Mouse (Mus musculus): ENCODE measurements at regions not wholly inside any gene's neighbourhood (a gene's known extent, or its start where the extent isn't known, plus 50 kb on each side); places are given as distances from the start of the nearest gene placed in this dataset.

- no peak overlapping the region for H3K9ac ChIP-seq (replicated peaks)
- H3K27ac ChIP-seq = no peak overlapping the region
- TF ChIP-seq CTCF (IDR thresholded peaks at IDR 0.05; ENCODE audit: low read depth) (no peak), EP300 (IDR thresholded peaks at IDR 0.05; ENCODE audit: low read depth) (no peak)
- no peak overlapping the region for H3K4me2 ChIP-seq (ENCODE audit: low read depth)
- ATAC-seq (ENCODE audit: insufficient read depth) (no peak), DNase-seq (ENCODE audit: low read depth in 3 of 3, low spot score in 3 of 3) (no peak)
- no peak overlapping the region for H3K4me3 ChIP-seq (ENCODE audit: insufficient read depth in 1 of 2, low read depth in 2 of 2, low read length in 2 of 2)
- H3K9me3 ChIP-seq (ENCODE audit: control insufficient read depth, low read length) = no peaks in the 10 kb centered on the region
- no peaks in the 10 kb centered on the region; a peak in 1 of 4 replicates for H3K4me1 ChIP-seq (replicated peaks; ENCODE audit: control insufficient read depth in 2 of 2, insufficient read depth in 2 of 2, low read length in 1 of 2)
- WGBS (ENCODE audit: insufficient replicate concordance) = 41% methylated on average over 2 of the region's 2 CpGs
- H3K27me3 ChIP-seq (ENCODE audit: control insufficient read depth, insufficient read depth, low read length) = no peaks in the 10 kb centered on the region
- H3K36me3 ChIP-seq (replicated peaks; ENCODE audit: control insufficient read depth, insufficient read depth, low read depth) = no peaks in the 10 kb centered on the region
These were observed 114.1 kb upstream of the Nfe2l3 start for GRCm38 (mm10) chr6:51318341-51318740.

- no peaks in the 10 kb centered on the region for H3K27me3 ChIP-seq (ENCODE audit: control insufficient read depth, insufficient read depth, low read length)
- no peaks in the 10 kb centered on the region; a peak in 1 of 4 replicates for H3K4me1 ChIP-seq (replicated peaks; ENCODE audit: control insufficient read depth in 2 of 2, insufficient read depth in 2 of 2, low read length in 1 of 2)
- ATAC-seq (ENCODE audit: insufficient read depth) (no peak), DNase-seq (ENCODE audit: low read depth in 3 of 3, low spot score in 3 of 3) (no peak)
- 65% methylated on average over 1 of the region's 1 CpGs for WGBS (ENCODE audit: insufficient replicate concordance)
- no peaks in the 10 kb centered on the region for H3K9me3 ChIP-seq (ENCODE audit: control insufficient read depth, low read length)
- no peak overlapping the region for H3K4me2 ChIP-seq (ENCODE audit: low read depth)
- H3K27ac ChIP-seq = no peak overlapping the region
- no peak overlapping the region for H3K9ac ChIP-seq (replicated peaks)
- no peak overlapping the region for H3K4me3 ChIP-seq (ENCODE audit: insufficient read depth in 1 of 2, low read depth in 2 of 2, low read length in 2 of 2)
- TF ChIP-seq CTCF (IDR thresholded peaks at IDR 0.05; ENCODE audit: low read depth) (no peak), EP300 (IDR thresholded peaks at IDR 0.05; ENCODE audit: low read depth) (no peak)
- H3K36me3 ChIP-seq (replicated peaks; ENCODE audit: control insufficient read depth, insufficient read depth, low read depth) = no peaks in the 10 kb centered on the region
These were observed 112.5 kb upstream of the Nfe2l3 start for GRCm38 (mm10) chr6:51320019-51320418.

GRCm38 (mm10) chr6:51320676-51321419 lies 111.6 kb upstream of the Nfe2l3 start:
- ATAC-seq (ENCODE audit: insufficient read depth) (no peak), DNase-seq (ENCODE audit: low read depth in 3 of 3, low spot score in 3 of 3) (no peak)
- TF ChIP-seq CTCF (IDR thresholded peaks at IDR 0.05; ENCODE audit: low read depth) (no peak), EP300 (IDR thresholded peaks at IDR 0.05; ENCODE audit: low read depth) (no peak)
- Histone ChIP-seq H3K4me2 (ENCODE audit: low read depth) (no peak overlapping the region), H3K27ac (no peak overlapping the region), H3K9ac (replicated peaks) (no peak overlapping the region), H3K9me3 (ENCODE audit: control insufficient read depth, low read length) (no peaks in the 10 kb centered on the region), H3K36me3 (replicated peaks; ENCODE audit: control insufficient read depth, insufficient read depth, low read depth) (no peaks in the 10 kb centered on the region), H3K4me1 (replicated peaks; ENCODE audit: control insufficient read depth in 2 of 2, insufficient read depth in 2 of 2, low read length in 1 of 2) (no peaks in the 10 kb centered on the region; a peak in 1 of 4 replicates), H3K27me3 (ENCODE audit: control insufficient read depth, insufficient read depth, low read length) (no peaks in the 10 kb centered on the region), H3K4me3 (ENCODE audit: insufficient read depth in 1 of 2, low read depth in 2 of 2, low read length in 2 of 2) (no peak overlapping the region)
- WGBS (ENCODE audit: insufficient replicate concordance) = 45% methylated on average over 8 of the region's 8 CpGs

DNA sequence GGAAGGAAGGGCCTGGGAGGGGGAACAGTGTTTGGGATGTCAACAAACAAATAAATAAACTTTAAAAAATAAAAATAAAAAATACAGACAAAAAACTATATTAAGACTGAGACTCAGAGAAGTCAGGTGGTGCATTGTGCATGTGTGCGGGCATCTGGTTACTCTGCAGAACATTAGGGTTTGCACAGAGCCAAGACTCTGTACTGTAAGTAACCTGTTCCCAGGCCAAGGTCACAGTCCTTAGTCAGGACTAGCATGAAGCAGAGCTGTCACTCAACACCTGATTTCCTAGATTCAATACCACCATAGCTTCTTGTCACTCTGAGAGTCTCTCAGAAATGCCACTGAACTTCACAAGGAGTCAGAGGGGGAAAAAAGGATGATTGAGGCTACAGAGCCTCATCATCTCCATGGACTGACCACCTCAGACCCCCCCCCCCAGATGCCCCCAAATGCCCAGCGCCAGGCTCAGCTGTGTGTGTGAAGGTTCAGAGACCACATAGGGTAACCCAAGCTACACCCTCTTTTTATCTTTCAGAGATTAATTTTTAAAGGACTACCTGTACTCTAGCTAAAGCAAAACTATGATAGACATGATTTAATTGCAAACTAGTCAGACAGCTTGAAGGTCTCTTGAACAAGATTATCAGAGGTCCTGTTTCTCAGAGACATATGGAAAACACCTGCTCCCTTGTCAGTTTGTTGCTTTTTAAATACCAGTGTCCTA lies 106.2 kb upstream of the Nfe2l3 start:
- Histone ChIP-seq H3K36me3 (replicated peaks; ENCODE audit: control insufficient read depth, insufficient read depth, low read depth) (no peaks in the 10 kb centered on the region), H3K4me3 (ENCODE audit: insufficient read depth in 1 of 2, low read depth in 2 of 2, low read length in 2 of 2) (no peak overlapping the region), H3K9me3 (ENCODE audit: control insufficient read depth, low read length) (no peaks in the 10 kb centered on the region), H3K27me3 (ENCODE audit: control insufficient read depth, insufficient read depth, low read length) (no peaks in the 10 kb centered on the region), H3K4me1 (replicated peaks; ENCODE audit: control insufficient read depth in 2 of 2, insufficient read depth in 2 of 2, low read length in 1 of 2) (no peaks in the 10 kb centered on the region; a peak in 1 of 4 replicates), H3K27ac (no peak overlapping the region), H3K9ac (replicated peaks) (no peak overlapping the region), H3K4me2 (ENCODE audit: low read depth) (no peak overlapping the region)
- TF ChIP-seq CTCF (IDR thresholded peaks at IDR 0.05; ENCODE audit: low read depth) = no peak
- TF ChIP-seq EP300 (IDR thresholded peaks at IDR 0.05; ENCODE audit: low read depth) = no peak
- 57% methylated on average over 2 of the region's 2 CpGs for WGBS (ENCODE audit: insufficient replicate concordance)
- DNase-seq (ENCODE audit: low read depth in 3 of 3, low spot score in 3 of 3) (no peak), ATAC-seq (ENCODE audit: insufficient read depth) (no peak)

All from liver, embryonic 14.5 days (tissue).